Mouse (Mus musculus): ENCODE results near the gene Rpl22. TPM values are rescaled to one million over a fixed set of nuclear protein-coding genes. Genes with fewer than 3 reads are reported as not detected.

Gene Rpl22
- total RNA-seq, 4 experiments from 2014 or later: 266 to 327 (median 276) TPM

Other genes starting within 250 kb of the Rpl22 start
- 1 to 10 TPM; 1.1 to 3.2 (median 1.8) TPM for gene Tnfrsf25, start 209.8 kb upstream of the Rpl22 start, total RNA-seq (2022)
- 1 to 10 TPM; 2.6 to 3.5 (median 3.0) TPM for gene Espn, start 173.4 kb upstream of the Rpl22 start, total RNA-seq (2022)
- gene Hes2, start 166.9 kb upstream of the Rpl22 start, total RNA-seq (2022): not detected
- 10 to 100 TPM; 63.9 to 80.9 (median 69.3) TPM for gene Acot7, start 147.6 kb upstream of the Rpl22 start, total RNA-seq (2022)
- 10 to 100 TPM in 2 of 4 experiments, 1 to 10 TPM in 2; 5.6 to 11.9 (median 9.8) TPM for gene Gpr153, start 51.5 kb upstream of the Rpl22 start, total RNA-seq (2022)
- gene Hes3, start 34.1 kb upstream of the Rpl22 start, total RNA-seq (2022): not detected
- gene Icmt, start 28.5 kb upstream of the Rpl22 start, total RNA-seq (2022): 10 to 100 TPM; 25.2 to 36.4 (median 30.6) TPM
- gene Rnf207, start 6.7 kb upstream of the Rpl22 start, total RNA-seq (2022): 10 to 100 TPM; 29.1 to 63.4 (median 46.1) TPM
- under 1 TPM; 0.19 to 0.59 (median 0.27) TPM for gene Chd5, start 12.9 kb downstream of the Rpl22 start, total RNA-seq (2022)
- 1 to 10 TPM in 2 of 4 experiments, under 1 TPM in 2; 0.82 to 1.2 (median 1.0) TPM for gene Nphp4, start 151.0 kb downstream of the Rpl22 start, total RNA-seq (2022)
- 1 to 10 TPM; 2.1 to 4.5 (median 3.1) TPM for gene Kcnab2, start 152.1 kb downstream of the Rpl22 start, total RNA-seq (2022)